Mouse (Mus musculus) layer of hippocampus, adult 2 months (tissue): ENCODE results near the gene Gcnt3. TPM values are rescaled to one million over a fixed set of nuclear protein-coding genes. Genes with fewer than 3 reads are reported as not detected.

Source experiments
- DNase-seq, 2 experiments: peaks; one replicate each; pipeline ENCODE4 v3.0.0; 2022; ENCODE audit warnings: low spot score in 2 of 2
- H3K27ac ChIP-seq: fragments of 200-600 bp; 2 replicates; pipeline ENCODE4 v1.8.1; 2022
- H3K4me3 ChIP-seq: fragments of 200-600 bp; 2 replicates; pipeline ENCODE4 v1.8.1; 2022; ENCODE audit warnings: mild to moderate bottlenecking
- CTCF ChIP-seq: fragments of 200-600 bp; conservative IDR thresholded peaks from 2 replicates; pipeline ENCODE4 v1.8.1; 2022; ENCODE audit warnings: antibody characterized with exemption, mild to moderate bottlenecking, moderate library complexity
- total RNA-seq, 2 experiments: library from RNA; stranded (reverse); gene quantifications; 2 replicates each; pipeline ENCODE4 v1.2.3; 2021

Gene Gcnt3
- total RNA-seq, 2 experiments from 2014 or later: not detected

GRCm38 (mm10) chr9:69986063-69986462, 51.8 kb downstream of the Gcnt3 start:
- H3K4me3 ChIP-seq: no peak overlapping the region
- H3K27ac ChIP-seq: no peak overlapping the region
- no peak for DNase-seq
- TF ChIP-seq CTCF: no peak

- H3K27ac ChIP-seq: no peak overlapping the region
- no peak for TF ChIP-seq CTCF
- H3K4me3 ChIP-seq: no peak overlapping the region
- no peak for DNase-seq
Observed at GRCm38 (mm10) chr9:69985526-69985925, 52.4 kb downstream of the Gcnt3 start.

Other genes starting within 250 kb of the Gcnt3 start
- 10 to 100 TPM; 36.1 to 41.4 TPM for gene Bnip2, start 48.6 kb downstream of the Gcnt3 start, total RNA-seq
- 10 to 100 TPM; 51.6 to 62.1 TPM for gene Gtf2a2, start 25.5 kb downstream of the Gcnt3 start, total RNA-seq
- 10 to 100 TPM; 90.4 to 92.0 TPM for gene Fam81a, start 104.5 kb upstream of the Gcnt3 start, total RNA-seq
- 1 to 10 TPM; 7.6 to 8.2 TPM for gene Myo1e, start 169.3 kb upstream of the Gcnt3 start, total RNA-seq